Mouse (Mus musculus): Measurements from ENCODE around the gene Arid5b. TPM values are rescaled to one million over a fixed set of nuclear protein-coding genes. Genes with fewer than 3 reads are reported as not detected.

Gene Arid5b
- total RNA-seq, 2 experiments from 2014 or later: 26.5 to 29.4 TPM

DNA sequence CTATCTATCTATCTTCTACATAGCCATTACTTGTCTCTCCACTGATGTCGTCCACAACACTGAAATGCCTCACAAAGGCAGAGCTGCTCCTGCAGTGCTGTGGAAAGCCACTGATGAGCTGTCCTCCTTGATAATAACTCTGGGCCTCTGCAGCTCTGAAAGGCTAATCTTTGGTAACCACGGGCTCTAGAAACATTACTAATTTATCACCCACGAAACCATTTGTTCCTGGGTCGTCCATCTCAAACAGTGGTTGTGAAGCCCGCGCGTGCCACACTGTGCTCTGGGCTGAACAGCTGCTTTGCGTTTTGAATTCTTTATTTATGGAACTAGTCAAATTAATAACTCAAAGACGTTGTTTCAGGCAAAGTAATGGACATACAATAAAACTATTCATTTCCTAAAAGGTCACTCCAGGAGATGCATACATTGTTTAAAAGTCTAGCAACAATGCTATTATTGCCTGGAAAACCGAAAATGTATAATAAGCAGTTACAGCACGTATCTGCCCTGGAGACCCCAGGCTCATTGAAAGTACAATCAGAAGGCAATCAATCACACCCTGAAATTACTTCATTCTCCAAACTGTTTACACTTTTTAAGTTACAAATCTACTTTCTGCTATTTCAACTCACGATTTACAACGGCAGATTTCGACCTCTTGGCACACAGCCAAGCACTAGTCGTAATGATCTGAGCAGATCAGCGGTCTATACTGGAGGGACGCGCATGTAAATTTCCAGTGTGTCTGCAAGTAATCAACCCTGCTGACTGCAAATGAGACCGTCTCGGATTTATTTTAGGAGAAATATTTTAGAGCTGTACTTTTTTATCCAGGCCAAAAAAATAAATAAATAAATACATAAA, 70.5 kb downstream of the Arid5b start:
- intact Hi-C loops (cut with DNase I): loop anchor here (5.0 kb wide), 1 partner anchor 41 kb away; no protein-coding TSS in a partner anchor
- peak in 1 of 2 experiments; percentile 36 for DNase-seq

DNA sequence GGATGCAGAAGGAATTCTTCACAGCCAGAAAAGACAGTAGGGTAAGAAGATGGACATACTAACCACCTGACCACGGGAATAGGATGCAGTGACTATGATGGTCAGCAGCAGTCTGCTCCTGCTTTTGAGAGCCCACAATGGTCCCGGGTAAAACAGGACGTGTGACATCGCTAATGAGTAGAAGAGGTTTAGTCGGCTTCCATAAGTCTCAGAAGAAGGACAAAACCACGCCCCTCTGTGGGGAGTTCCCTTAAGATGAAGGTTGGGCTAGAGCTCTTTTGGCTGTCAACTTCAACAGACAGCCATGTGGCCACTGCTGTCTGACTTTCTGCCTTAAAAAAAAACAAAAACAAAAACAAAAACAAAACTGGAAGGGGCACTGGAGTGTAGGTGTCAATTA, 74.1 kb downstream of the Arid5b start:
- intact Hi-C loops (cut with DNase I): no loop called here

GRCm38 (mm10) chr10:68203860-68204259, 74.7 kb downstream of the Arid5b start:
- DNase-seq: no peak
- intact Hi-C loops (cut with DNase I): no loop called here

More for the DNA sequence above, 74.1 kb downstream of the Arid5b start:
- no peak for DNase-seq

DNA sequence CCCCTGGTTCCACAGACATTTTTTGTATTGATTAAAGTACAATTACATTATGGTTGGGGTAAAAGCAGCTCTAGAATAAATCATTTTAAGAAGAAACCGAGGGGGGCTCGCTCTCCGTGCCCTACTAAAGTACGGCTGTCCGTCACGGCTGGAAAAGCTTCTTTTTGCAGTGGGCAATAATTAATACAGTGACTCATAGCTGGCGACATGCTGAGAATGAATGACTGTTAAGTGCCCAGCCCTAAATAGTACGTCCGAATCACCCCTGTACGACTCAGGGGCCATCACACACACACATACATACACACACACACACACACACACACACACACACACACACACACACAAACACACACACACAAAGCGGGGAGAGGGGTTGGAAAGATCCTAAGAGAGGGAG, 75.2 kb downstream of the Arid5b start:
- intact Hi-C loops (cut with DNase I): no loop called here
- DNase-seq: peak in 1 of 2 experiments; percentile 35

DNA sequence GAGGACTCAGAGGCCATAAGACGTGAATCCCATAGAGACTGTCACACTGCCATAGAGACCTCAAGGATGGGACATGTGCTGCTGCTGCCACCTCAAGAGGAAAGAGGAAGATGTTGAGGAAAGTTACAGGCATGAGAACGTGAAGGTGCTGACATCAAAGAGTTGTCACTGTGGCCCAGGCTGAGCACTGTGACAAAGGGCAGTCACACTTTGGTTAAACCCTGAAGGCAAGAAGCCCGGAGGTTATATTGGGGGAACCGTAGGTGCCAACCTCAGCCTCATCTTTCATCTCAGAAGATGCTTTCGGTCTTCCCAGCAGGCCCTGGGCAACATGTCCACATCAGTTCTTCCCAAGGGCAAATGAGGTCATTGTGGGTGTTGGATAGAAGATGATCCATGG, 79.1 kb downstream of the Arid5b start:
- DNase-seq: no peak
- intact Hi-C loops (cut with DNase I): no loop called here

- DNase-seq: no peak
- intact Hi-C loops (cut with DNase I): no loop called here
Observed at GRCm38 (mm10) chr10:68196324-68196723, 82.2 kb downstream of the Arid5b start.

DNA sequence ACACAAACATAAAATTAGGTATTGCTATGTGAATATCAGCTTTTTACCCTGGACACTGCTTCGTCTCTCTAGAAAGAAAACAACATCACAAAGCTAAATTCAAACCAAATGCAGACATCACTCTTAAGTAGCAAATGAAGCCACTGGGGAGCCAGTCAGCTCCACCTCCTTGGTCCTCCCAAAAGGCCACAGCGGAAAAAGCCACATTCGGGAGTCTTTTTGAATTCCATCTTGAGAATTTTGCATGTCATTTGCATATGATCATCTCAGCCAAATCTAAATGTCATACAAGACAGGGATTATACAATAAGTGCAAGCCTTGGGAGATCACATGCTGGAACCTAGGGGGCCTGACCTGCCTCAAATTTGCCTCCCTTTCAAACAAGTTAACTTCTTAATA, 85.0 kb downstream of the Arid5b start:
- intact Hi-C loops (cut with DNase I): no loop called here
- no peak for DNase-seq

DNA sequence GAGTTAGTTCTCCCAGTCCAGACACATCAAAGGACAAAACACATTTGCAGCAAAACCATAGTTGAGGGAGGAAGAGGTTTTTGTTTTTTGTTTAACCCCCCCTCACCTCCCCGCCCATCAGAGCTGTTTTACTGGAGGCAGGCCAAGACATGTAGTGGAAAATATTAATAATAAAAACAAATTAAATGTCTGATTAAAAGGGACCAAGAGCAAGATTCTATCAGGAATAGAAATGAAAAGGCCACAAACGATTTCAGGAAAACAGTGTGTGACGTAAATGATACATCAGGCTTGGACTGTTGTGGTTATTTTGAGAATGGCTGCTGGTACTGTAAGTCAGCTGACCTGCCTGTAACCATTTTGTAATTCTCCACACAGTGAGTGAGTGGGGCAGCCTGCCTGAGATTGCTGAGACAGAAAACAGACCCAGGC, 85.7 kb downstream of the Arid5b start:
- peak; percentile 55 to 65 for DNase-seq
- intact Hi-C loops (cut with DNase I): loop anchor here (1.0 kb wide), 1 partner anchor 84 kb away; no protein-coding TSS in a partner anchor

DNA sequence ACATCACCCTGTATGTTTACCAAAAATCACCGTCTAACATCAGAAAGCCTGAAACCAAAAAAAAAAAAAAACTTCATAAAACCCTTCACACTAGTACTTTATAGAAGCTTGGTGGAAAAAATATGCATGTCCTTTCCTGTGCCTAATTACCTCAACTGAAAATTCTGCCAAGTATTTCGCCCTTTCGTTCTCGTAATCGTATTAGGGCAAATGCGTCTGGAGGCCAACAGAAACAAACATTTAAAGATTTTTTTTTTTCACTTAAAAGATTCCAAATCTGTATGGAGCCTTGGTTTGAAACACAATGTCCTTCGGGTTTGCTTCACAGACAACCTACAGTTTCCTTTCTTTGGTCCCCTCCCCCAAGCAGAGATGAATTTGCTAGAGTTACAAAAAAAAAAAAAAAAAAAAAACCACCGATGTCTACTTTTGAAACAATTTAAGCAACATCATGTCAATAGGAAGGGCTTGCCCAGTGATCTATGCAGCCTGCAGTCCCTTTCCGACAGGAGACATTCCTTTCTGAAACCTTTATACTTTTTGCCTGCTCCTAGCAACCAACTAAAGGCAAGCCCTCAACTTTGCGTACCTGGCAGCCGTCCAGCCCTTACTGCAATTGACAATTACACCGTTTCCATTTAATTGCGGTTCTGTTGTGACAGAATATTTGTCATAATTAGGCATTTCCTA, 86.7 kb downstream of the Arid5b start:
- intact Hi-C loops (cut with DNase I): loop anchor here (1.0 kb wide), 1 partner anchor 85 kb away; no protein-coding TSS in a partner anchor
- peak; percentile 69 to 72 for DNase-seq

DNA sequence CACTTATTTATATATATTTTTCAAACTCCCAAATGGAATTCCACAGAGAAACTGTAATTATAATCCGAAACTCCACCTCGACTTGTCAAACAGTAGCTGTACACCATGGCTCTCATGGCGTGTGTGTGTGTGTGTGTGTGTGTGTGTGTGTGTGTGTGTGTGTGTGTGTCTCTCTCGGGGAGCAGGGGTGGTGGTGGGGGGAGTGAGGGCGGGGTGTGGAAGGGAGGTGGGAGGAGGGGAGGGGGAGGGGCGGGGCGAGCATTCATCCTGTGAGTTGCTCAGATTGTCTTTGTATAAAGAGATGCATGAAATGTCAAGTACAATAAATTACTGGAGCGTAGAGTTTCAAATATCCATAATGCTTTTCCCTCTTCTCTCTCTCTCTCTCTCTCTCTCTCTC, 87.4 kb downstream of the Arid5b start:
- intact Hi-C loops (cut with DNase I): no loop called here
- no peak for DNase-seq

DNA sequence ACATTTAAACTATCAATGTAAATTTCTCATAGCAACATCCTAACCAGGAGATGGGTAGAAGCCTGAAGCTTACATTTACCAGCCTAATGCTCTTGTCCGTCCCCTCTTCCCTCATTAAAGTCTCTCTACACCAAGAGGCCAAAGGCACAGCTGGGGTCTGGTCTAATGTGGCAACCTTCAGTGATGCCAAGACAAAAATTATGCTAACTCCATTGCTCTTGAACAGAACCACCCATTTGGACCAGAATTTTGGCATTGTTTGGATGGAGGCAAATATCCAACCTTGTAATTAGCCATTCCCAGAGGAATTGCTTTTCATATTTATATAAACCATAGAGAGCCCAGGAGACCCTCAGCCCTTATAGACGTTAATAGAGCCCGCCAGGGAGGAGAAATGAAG, 88.7 kb downstream of the Arid5b start:
- intact Hi-C loops (cut with DNase I): no loop called here
- DNase-seq: no peak

GRCm38 (mm10) chr10:68183096-68183495, 95.4 kb downstream of the Arid5b start:
- DNase-seq: no peak
- intact Hi-C loops (cut with DNase I): no loop called here

DNA sequence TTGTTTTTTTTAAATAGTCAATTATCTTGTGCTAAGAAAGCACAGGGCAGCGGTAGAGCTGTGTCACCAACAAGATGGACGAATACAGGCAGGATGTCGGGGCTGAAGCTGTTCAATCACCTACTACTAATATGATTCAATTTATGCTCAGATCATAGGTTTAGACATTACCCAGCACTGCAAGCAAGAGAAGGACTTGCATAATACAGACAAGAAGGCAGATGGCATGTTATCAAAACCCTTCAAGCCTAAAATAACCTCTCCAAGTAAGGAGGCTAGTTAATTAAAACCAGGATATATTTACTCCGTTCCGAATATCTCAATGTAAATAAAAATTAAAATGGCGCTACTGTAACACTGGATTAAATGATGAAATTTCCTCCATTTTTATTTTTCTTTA, 96.3 kb downstream of the Arid5b start:
- DNase-seq: no peak
- intact Hi-C loops (cut with DNase I): no loop called here

DNA sequence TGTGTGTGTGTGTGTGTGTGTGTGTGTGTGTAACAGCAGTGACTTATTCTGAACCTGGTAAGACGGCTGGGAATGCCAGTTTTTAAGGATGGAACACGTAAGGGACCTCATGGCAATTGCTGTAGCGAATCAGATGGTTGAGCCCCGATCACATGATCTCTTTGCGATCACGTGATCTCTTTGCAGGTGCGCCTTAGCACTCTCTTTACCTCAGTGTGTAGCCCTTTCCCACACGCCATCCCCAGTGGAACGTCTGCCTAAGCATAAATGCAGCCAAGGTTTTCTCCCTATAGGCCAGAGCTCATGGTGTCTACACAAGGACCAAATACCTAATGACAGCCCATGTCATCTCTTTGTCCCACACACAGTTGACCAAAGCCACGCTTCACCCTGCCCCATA, 97.4 kb downstream of the Arid5b start:
- intact Hi-C loops (cut with DNase I): no loop called here

DNA sequence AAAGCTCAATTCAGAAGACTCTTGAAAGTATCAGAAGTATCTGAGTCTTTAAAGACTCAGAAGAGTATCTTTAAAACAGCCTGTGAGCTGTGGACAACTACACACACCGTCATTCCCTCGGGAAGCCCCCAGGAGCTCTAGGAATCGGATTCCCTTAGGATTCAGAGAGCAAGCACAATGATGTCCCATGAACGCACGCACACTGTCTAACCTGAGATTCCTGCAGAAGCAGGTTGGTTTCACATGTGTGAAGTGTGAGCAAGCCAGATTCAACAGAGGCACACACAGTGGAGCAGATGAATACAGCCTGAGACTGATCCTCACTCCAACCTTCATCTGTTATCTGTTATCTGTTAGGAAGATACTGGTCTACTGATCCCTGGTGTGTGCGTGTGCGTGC, 97.8 kb downstream of the Arid5b start:
- intact Hi-C loops (cut with DNase I): no loop called here
- DNase-seq: no peak

More for the DNA sequence above, 97.4 kb downstream of the Arid5b start:
- DNase-seq: no peak

DNA sequence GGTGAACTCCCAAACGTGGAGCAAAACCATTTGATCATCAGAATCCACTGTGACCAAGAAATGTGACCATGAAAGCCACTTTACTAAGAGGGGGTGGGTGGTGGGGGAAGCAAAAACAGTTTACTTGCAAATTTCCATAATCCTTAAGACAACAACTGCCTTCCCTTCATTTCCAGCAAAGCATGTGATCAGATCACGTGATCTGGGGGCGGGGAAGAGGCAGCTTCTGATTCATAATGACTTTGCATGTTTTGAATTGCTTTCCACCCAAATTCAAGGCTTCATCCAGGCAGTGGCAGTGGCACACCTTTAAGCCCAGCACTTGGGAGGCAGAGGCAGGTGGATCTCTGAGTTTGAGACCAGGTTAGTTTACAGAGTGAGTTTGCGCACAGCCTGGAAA, 98.4 kb downstream of the Arid5b start:
- no peak for DNase-seq
- intact Hi-C loops (cut with DNase I): no loop called here

DNA sequence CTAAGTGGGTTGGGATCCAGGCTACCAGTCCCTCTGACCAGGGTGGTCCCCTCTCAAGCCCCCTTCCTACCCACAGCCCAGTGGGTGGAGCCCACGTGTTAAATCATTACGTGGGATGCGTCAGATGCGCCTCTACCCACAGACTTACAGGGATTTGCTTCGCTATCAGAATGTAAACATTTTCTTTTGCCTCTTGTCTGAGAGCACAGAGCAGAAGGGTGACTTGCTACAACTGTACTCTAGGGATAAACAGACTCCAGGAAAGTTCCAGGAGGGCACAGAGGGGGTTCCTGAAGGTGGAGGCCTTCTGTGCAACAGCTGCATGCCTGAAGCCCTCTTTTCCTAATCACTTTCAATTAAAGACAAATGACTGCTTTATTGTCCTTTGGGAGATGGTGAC, 98.8 kb downstream of the Arid5b start:
- no peak for DNase-seq
- intact Hi-C loops (cut with DNase I): no loop called here

DNA sequence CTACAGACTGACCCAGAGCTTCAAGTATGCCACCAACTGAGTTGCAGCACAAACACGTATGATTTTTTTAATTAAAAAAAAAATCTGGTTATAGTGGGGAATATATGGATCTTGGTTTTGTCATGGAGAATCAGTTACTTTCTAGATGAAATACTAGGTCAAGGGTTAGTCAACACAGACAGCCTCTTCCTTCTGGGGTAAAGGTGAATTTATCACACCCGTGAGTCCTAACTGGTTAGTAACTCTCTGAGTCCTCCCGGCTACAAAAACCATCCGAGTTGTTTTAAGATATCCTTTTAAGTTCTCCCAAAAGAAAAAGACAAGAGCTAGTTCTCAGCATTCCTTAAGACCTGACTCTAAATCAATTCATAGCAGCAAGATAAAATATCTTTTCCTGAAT, 99.2 kb downstream of the Arid5b start:
- DNase-seq: no peak
- intact Hi-C loops (cut with DNase I): no loop called here

DNA sequence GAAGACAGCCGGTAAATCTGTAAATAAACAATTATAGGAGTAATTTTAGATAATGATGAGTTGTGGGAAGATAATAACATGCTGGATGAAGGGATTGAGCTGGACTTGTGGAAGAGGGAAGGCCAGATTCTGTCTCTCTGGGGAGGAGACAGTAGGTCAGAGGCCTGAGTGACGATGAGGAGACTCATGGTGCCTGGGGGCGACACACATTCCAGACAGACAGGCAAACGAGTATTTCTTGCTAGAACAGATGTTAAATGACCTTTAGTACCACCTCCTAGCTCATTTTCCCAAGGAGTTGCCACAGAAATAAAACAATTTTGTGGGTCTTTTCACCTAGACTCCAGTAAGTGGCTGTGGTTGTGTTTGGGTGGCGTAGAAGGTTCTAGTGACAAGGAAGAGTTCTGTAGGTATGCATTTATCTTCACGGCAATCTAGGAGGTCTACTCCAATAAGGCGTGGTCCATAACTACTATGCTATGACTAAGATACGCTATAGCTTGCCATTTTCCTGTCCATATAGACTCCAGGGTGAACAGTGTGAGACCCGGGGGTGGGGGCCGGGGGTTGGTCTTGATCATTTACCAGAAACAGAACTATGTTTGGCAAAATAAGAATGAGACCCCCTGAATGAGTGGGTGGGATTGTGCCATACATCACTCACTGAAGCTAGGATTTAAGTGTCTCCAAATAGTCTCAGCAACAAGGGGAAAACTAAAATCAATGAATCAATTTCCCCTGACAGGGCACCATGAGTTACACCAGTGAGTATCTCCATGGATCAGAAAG, 100.6 kb downstream of the Arid5b start:
- DNase-seq: no peak
- intact Hi-C loops (cut with DNase I): no loop called here

- intact Hi-C loops (cut with DNase I): no loop called here
- DNase-seq: peak in 1 of 2 experiments; percentile 5
Observed at GRCm38 (mm10) chr10:68175811-68176210, 102.7 kb downstream of the Arid5b start.

DNA sequence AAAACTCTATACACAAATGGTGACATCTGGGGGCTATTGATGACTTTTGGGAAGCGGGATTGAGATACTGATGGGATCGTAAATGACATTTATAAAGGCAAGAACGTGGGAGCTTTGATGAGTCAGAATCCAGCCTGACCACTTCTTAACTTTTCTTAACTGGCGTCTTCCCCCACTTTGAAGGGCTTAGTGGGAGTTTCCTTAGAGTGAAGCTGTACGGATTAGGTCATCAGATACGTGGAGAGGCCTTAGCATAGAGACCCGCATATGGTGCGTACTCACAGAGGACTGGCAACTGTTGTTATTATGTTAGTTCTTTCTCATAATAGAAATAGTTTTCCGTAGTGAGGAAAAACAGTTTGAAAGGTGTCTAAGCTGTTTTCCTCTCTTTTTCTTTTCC, 104.9 kb downstream of the Arid5b start:
- intact Hi-C loops (cut with DNase I): no loop called here
- DNase-seq: no peak

All from heart, postnatal 10 days (tissue).